ENCODE assay signal across 38 mouse cellular contexts in genomic region chr12:30831383-30831782, GRCm38 (mm10). TPM values are rescaled to one million over a fixed set of nuclear protein-coding genes. Genes with fewer than 3 reads are reported as not detected.
"Had no signal": no experiment of that assay in that cellular context is flagged by ENCODE, and none has a peak within 500 bp of the region (broad histone marks: within the 10 kb centered on the region; RNA-seq: fewer than 3 reads in every experiment).

No protein-coding gene starts in this region.

- H3K9ac ChIP-seq: limb, embryonic 12.5 days; limb, embryonic 13.5 days; limb, embryonic 15.5 days; liver, embryonic 12.5 days; liver, embryonic 13.5 days; liver, embryonic 14.5 days; liver, embryonic 15.5 days; liver, postnatal 0 days; lung, embryonic 14.5 days; lung, embryonic 15.5 days; midbrain, embryonic 12.5 days; midbrain, embryonic 13.5 days; midbrain, embryonic 15.5 days had no signal

- H3K9me3 ChIP-seq: limb, embryonic 10.5 days; limb, embryonic 12.5 days; limb, embryonic 13.5 days; limb, embryonic 15.5 days; liver, embryonic 12.5 days; liver, embryonic 13.5 days; liver, embryonic 15.5 days; lung, embryonic 15.5 days; midbrain, embryonic 10.5 days; midbrain, embryonic 12.5 days; midbrain, embryonic 13.5 days; midbrain, embryonic 15.5 days had no signal

- H3K27me3 ChIP-seq: limb, embryonic 12.5 days; limb, embryonic 13.5 days; limb, embryonic 15.5 days; liver, embryonic 12.5 days; liver, embryonic 13.5 days; liver, embryonic 15.5 days; lung, embryonic 15.5 days; megakaryocyte, embryonic 14.5 days; midbrain, embryonic 12.5 days; midbrain, embryonic 13.5 days; midbrain, embryonic 15.5 days had no signal

- H3K4me2 ChIP-seq: limb, embryonic 12.5 days; limb, embryonic 13.5 days; limb, embryonic 15.5 days; liver, embryonic 11.5 days; liver, embryonic 12.5 days; liver, embryonic 13.5 days; liver, embryonic 15.5 days; lung, embryonic 14.5 days; lung, embryonic 15.5 days; midbrain, embryonic 11.5 days; midbrain, embryonic 12.5 days; midbrain, embryonic 13.5 days; midbrain, embryonic 15.5 days had no signal

- H3K27ac ChIP-seq: limb, embryonic 10.5 days; limb, embryonic 12.5 days; limb, embryonic 13.5 days; limb, embryonic 15.5 days; liver, embryonic 12.5 days; liver, embryonic 13.5 days; liver, embryonic 14.5 days; liver, embryonic 15.5 days; lung, embryonic 15.5 days; macrophage; midbrain, embryonic 10.5 days; midbrain, embryonic 12.5 days; midbrain, embryonic 13.5 days; midbrain, embryonic 15.5 days had no signal

- H3K4me1 ChIP-seq: limb, embryonic 10.5 days; limb, embryonic 13.5 days; limb, embryonic 15.5 days; liver, embryonic 12.5 days; liver, embryonic 13.5 days; liver, embryonic 15.5 days; lung, embryonic 15.5 days; megakaryocyte, embryonic 14.5 days; midbrain, embryonic 10.5 days; midbrain, embryonic 12.5 days; midbrain, embryonic 13.5 days; midbrain, embryonic 15.5 days had no signal

- H3K4me3 ChIP-seq: limb, embryonic 10.5 days; limb, embryonic 12.5 days; limb, embryonic 13.5 days; limb, embryonic 15.5 days; liver, embryonic 12.5 days; liver, embryonic 13.5 days; liver, embryonic 15.5 days; lung, embryonic 15.5 days; megakaryocyte, embryonic 14.5 days; midbrain, embryonic 10.5 days; midbrain, embryonic 12.5 days; midbrain, embryonic 13.5 days; midbrain, embryonic 15.5 days; myocyte had no signal

- H3K36me3 ChIP-seq: limb, embryonic 10.5 days; limb, embryonic 12.5 days; limb, embryonic 13.5 days; limb, embryonic 15.5 days; liver, embryonic 12.5 days; liver, embryonic 13.5 days; liver, embryonic 15.5 days; lung, embryonic 15.5 days; midbrain, embryonic 10.5 days; midbrain, embryonic 12.5 days; midbrain, embryonic 13.5 days; midbrain, embryonic 15.5 days had no signal

- DNase-seq: left cerebral cortex, postnatal 4 days; liver; liver, embryonic 13.5 days; liver, postnatal 0 days; lung, adult 18-20 months; lung, adult 2 months; lung, embryonic 14.5 days; lung, postnatal 10 days; lung, postnatal 14 days; lung, postnatal 36 days; lung, postnatal 4 days; midbrain, embryonic 14.5 days had no signal

- ATAC-seq: liver, embryonic 12.5 days; liver, postnatal 0 days; lung, postnatal 0 days; midbrain, embryonic 13.5 days; midbrain, embryonic 15.5 days; midbrain, embryonic 16.5 days had no signal

RNA-seq across cellular contexts. Expression of gene Alkal2, which starts 52.7 kb away (rescaled TPM):
- total RNA-seq: liver, adult 2 months; megakaryocyte progenitor cell, adult 5-6 weeks; megakaryocyte, adult 5-6 weeks; megakaryocyte-erythroid progenitor cell, adult 5-6 weeks; monocyte, adult 5-6 weeks had no signal
- polyA plus RNA-seq: liver, adult 2 months; liver, embryonic 11.5 days; liver, embryonic 12.5 days; liver, embryonic 14.5 days; liver, embryonic 15.5 days; liver, embryonic 16.5 days; liver, postnatal 0 days; macrophage; myocyte; neural tube, embryonic 11.5 days had no signal
